Mouse (Mus musculus) adrenal gland, adult (tissue): ENCODE measurements around the gene Pah.

Experiments
- DNase-seq, 2 experiments: peaks; one replicate each; pipeline ENCODE4 v3.0.0; 2022 to 2023; ENCODE audit warnings: low spot score in 1 of 2; ENCODE audit not compliant: inconsistent age in 2 of 2

The Pah gene

DNA sequence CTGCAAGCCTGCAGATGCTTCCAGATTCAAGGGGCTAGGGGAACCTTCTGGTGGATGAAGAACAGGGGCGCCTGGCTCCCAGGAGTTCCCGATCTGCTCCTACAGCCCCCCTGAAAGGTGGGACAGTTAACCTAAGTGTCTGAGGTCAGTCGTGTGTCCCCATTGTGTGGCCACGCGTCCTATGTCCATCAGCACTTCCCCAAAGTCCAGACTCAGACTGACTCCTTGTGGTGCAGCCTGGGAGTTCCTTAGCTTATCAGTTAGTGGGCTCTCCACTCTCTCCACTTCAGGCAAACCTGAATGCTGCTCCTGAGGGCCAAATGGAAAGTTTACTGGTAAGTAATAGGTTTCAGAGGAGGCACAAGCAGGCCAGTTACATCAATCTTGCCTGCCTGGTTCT lies 19.3 kb upstream of the Pah start:
- DNase-seq = no peak

- DNase-seq = peak; percentile 33 to 86
Observed at GRCm38 (mm10) chr10:87503946-87504345, 17.6 kb upstream of the Pah start.

GRCm38 (mm10) chr10:87508581-87508980 lies 13.0 kb upstream of the Pah start:
- DNase-seq = no peak

- DNase-seq = no peak
Observed at GRCm38 (mm10) chr10:87513052-87513451, 8.5 kb upstream of the Pah start.

GRCm38 (mm10) chr10:87518585-87518984 lies 3.0 kb upstream of the Pah start:
- no peak for DNase-seq

- no peak for DNase-seq
Observed at GRCm38 (mm10) chr10:87520401-87521116, 1.0 kb upstream of the Pah start.

DNA sequence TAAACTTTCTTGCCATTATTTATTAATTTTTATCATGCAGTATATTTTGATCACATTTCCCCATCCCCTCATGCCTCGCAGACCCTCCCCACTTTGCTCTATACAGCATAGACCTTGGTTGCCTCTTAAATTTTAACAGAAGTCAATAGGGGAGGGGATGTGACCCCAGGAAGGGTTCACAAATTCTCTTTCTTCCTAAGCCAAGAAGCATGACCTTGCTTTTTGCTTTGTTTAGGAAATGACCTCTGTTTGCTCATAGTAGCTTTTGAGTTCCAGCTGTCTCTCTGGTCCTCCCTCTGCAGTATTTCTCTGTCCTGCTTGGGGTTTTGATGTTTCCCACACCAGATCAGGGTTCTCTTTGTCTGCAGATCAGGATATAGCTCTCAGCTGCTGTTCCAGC lies 12.6 kb downstream of the Pah start:
- DNase-seq = peak in 1 of 2 experiments; percentile 31

- no peak for DNase-seq
Observed at GRCm38 (mm10) chr10:87545759-87546158, 24.2 kb downstream of the Pah start.

GRCm38 (mm10) chr10:87546299-87547234 lies 25.0 kb downstream of the Pah start:
- DNase-seq = no peak

DNA sequence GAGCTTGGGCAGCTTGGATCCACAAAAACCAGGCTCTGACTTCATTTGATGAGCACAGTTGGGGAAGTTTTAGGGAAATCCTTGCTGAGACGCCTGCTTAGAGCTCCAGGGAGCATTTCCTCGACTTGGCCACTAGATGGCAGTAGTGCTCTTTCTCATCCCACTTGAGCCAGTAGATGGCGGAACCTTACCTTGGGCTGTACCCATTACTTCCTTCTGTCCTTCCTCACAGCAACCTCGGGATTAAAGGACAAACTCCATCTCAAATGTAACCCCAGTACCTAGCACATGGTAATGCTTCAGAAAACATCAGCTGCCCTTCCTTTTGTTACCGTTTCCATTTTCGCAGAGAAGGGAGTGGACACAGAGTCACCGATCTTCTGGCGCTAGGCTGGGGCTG lies 31.1 kb downstream of the Pah start:
- peak; percentile 44 to 89 for DNase-seq

DNA sequence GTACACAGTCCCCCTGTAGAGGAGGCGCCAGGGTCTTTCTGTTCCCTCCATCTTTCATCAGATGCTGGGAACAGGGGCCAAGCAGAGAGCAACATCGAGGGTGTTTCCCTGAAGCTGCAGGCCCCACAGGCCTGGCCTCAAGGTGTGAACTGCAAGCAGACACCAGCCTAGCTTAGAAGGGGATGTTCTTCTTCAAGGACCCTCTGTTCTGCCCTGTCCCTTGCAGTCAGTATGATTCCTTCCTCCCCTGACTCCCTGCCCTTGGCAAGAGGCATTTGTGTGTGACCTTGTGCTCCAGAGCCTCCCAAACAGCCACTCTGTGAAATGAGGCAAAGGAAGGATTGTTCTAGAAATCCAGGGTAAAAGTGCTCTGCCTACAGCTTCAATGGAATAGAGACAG lies 34.8 kb downstream of the Pah start:
- peak; percentile 61 to 70 for DNase-seq

GRCm38 (mm10) chr10:87563818-87564217 lies 42.2 kb downstream of the Pah start:
- no peak for DNase-seq

DNA sequence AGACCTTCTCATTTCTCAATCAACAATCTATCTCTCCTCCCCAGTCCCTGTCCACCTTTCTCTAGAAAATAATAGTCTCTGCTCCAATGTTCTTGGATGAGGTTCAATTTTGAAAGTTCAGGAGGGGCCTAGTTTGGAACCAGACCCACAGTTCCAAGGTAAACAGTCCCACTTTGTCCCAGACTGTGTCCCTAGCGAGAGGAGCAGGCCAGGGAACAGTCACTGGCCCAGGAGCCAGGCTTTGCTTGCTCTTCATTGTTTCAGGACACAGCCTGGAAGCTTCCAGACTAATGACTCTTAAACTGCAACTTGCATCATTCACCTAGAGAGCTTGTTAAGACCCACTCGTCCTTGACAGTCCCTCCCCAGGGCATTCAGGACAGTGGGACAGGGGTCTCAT lies 44.1 kb downstream of the Pah start:
- no peak for DNase-seq

DNA sequence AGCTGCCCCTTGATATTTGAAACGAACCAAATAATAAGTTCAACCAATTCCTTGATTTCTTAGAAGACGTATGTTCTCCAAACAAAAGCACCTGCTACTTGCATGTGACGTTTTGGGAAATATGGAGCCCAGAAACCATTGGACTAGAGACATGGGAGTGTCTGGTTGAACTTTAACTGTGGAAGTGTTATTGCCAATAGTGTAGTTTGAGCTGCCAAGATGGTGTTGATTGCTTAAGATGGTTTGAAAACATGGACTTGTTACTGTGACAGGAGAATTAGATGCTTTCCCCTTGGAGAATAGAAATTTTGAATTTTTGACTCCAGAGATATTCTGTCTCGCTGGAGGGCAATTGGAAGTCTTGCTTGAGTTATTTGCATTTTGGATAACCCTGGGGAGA lies 50.9 kb downstream of the Pah start:
- no peak for DNase-seq

DNA sequence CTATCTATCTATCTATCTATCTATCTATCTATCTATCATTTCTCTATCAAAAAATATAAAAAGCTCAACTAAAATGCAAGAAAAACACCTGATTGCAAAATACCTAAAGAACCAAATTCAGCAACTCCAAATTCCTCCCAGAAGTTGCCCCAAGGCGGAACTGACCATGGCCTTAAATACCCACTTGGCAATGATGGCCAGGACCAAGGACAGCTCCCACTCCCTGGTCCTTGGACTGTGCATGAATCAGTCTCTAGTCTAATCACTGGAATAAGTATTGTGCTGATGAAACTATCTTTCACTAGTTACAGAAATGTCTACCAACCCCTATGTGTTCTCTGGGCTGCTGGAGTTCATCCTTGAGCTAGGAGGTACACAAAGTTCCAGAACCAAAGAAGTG lies 65.1 kb downstream of the Pah start:
- peak; percentile 61 to 92 for DNase-seq

DNA sequence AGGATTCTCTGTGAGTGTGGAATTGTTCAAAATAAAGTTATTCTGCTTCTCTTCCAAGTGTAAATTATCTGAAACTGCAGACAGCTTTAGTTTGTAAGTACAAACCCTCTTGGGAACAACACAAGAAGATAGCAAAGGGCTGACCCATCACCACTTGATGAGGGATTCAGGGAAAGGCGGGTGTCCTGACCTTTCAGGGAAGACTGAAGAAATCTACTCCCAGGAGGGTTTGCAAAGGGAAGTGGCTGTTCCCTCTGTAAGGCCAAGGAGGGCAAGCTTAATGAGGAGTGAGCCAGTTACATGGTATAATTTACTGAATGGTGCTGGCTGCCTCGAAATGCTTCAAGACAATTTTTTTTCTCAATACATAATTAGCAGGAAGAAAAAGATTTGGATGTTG lies 72.3 kb downstream of the Pah start:
- peak in 1 of 2 experiments; percentile 36 for DNase-seq

GRCm38 (mm10) chr10:87596361-87597074 lies 74.9 kb downstream of the Pah start:
- peak; percentile 29 to 86 for DNase-seq

DNA sequence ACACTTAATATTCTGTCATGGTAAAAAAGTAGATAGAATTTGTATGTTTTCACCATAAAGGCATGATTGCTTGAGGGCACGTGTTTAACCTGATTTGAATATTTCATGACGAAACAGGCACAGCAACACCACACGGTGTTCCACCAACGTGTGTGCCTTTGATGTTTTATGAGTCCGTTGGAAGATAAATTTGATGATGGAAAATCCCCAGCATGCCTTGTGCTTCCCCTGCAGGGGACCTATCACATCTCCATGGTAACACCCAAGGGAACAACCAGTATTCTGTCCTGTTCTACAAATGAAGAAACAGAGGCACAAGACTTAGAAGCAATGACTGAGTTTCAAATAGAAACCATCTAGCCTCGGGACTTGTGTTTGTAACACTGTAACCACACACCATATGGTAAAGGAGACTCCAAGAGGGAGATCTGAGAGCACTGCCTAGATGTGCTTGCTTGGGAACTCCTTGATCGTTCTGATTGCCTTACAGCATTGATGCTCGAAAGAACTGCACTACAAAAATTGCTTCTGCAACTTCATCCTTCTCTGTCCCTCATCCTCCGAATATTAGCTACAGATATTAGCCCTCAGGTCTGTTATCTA lies 75.6 kb downstream of the Pah start:
- DNase-seq = peak; percentile 11 to 52

DNA sequence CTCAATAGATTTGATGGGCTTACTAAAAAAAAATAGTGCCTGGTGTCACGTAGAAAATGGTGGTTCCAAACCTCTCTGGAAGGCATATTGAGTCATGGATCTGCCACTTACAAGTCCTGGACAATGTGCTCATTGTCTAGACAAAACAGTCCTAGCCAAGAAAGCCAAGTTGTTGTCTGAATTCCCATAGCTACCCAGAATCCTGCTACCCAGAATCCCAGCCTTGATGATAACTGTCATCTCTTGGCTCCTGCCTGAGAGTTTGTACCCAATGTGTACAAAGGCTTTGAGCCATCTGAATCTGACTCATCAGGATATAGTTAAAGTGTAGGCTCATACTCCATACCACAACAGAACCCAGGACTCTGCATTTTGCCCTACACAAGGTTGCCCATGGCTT lies 80.6 kb downstream of the Pah start:
- no peak for DNase-seq

GRCm38 (mm10) chr10:87625196-87625595 lies 103.6 kb downstream of the Pah start:
- no peak for DNase-seq
